Mouse (Mus musculus): ENCODE data around the gene Hemk1. TPM values are rescaled to one million over a fixed set of nuclear protein-coding genes. Genes with fewer than 3 reads are reported as not detected.
A peak's percentile ranks its signal among the peaks of the same experiment; 100 is the strongest.

The Hemk1 gene
- polyA plus RNA-seq, 1 experiment, result 30.2 TPM

DNA sequence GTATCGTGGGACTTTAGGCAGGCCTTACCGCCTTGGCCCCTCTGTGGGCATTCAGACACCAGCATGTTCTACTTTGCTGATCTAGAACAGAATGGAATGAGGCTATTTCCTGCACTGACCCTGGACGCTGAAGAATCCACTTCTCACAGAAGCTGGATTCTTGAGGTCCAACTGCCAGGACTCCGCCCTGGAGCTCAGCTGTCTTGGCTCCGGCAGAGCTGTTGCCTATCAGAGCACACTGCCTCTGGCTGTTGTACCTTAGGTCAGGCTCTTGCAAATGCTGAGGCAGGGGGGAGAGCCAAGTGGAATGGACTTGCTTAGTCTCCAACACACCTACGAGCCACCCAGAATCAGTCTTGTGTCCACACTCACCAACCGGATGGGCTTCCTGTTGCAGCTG is 12.2 kb downstream of the Hemk1 start:
- WGBS, result 76% methylated on average over 7 of the region's 7 CpGs
- TF ChIP-seq CTCF (IDR thresholded peaks at IDR 0.05; ENCODE audit: control insufficient read depth, insufficient read depth, low read length) (no peak), POLR2A (IDR thresholded peaks at IDR 0.05; ENCODE audit: borderline replicate concordance, control insufficient read depth, low read depth, low read length) (no peak)
- Histone ChIP-seq H3K27ac (ENCODE audit: control insufficient read depth, insufficient read depth, low read depth, low read length, poor library complexity) (no peak overlapping the region), H3K4me3 (replicated peaks; ENCODE audit: control insufficient read depth, low read depth, low read length) (no peak overlapping the region), H3K4me1 (ENCODE audit: control insufficient read depth, insufficient read depth, low read length) (no peaks in the 10 kb centered on the region)

GRCm38 (mm10) chr9:107324799-107325561 is 13.2 kb downstream of the Hemk1 start:
- TF ChIP-seq CTCF (IDR thresholded peaks at IDR 0.05; ENCODE audit: control insufficient read depth, insufficient read depth, low read length) (no peak), POLR2A (IDR thresholded peaks at IDR 0.05; ENCODE audit: borderline replicate concordance, control insufficient read depth, low read depth, low read length) (no peak)
- H3K4me3 ChIP-seq (replicated peaks; ENCODE audit: control insufficient read depth, low read depth, low read length), result no peak overlapping the region
- 50% methylated on average over 4 of the region's 4 CpGs for WGBS
- H3K27ac ChIP-seq (ENCODE audit: control insufficient read depth, insufficient read depth, low read depth, low read length, poor library complexity), result no peak overlapping the region
- H3K4me1 ChIP-seq (ENCODE audit: control insufficient read depth, insufficient read depth, low read length), result no peaks in the 10 kb centered on the region

DNA sequence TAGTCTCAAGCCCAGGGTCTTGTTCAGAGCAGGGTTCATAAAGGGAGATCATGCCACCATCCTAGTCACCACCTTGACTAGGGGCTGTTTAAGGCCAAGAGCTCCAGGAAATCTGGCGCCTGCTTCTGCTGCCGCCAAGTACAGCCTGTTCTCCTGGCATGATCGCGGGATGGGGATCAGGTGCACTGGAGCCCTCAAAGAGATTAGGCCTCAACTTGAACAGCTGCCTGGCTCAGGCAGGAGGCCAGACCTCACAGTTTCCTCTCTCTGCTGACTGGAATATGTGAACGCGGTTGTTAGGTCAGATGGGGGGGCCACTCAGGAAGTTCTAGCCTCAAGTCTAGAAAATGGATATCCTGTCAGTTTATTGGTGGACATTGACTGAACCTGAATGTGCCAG is 14.6 kb downstream of the Hemk1 start:
- H3K27ac ChIP-seq (ENCODE audit: control insufficient read depth, insufficient read depth, low read depth, low read length, poor library complexity), result no peak overlapping the region
- H3K4me1 ChIP-seq (ENCODE audit: control insufficient read depth, insufficient read depth, low read length), result no peaks in the 10 kb centered on the region
- H3K4me3 ChIP-seq (replicated peaks; ENCODE audit: control insufficient read depth, low read depth, low read length), result no peak overlapping the region
- TF ChIP-seq CTCF (IDR thresholded peaks at IDR 0.05; ENCODE audit: control insufficient read depth, insufficient read depth, low read length) (no peak), POLR2A (IDR thresholded peaks at IDR 0.05; ENCODE audit: borderline replicate concordance, control insufficient read depth, low read depth, low read length) (no peak)
- WGBS, result 3% methylated on average over 6 of the region's 6 CpGs

GRCm38 (mm10) chr9:107322461-107323050 is 15.6 kb downstream of the Hemk1 start:
- WGBS, result 80% methylated on average over 8 of the region's 8 CpGs

DNA sequence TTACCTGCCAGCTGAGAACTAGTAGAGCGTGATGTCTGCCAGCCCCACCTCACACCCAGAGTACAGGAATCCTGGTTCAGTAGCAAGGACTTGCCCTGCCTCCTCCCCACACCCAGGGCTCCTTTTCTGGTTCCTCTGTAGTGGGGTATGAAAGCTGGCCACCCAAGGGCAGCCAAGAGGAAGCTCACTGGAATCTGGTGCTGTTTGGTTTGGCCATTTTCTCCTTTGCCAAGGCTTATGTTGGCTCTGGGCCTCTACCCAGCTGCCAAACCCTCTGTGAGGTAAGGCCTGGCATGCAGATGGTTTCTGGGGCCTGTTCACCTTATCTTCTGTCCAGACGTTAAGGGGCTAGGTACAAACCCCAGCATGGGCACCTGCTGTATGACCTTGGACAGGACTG is 22.4 kb downstream of the Hemk1 start:
- Histone ChIP-seq H3K4me3 (replicated peaks; ENCODE audit: control insufficient read depth, low read depth, low read length) (no peak overlapping the region), H3K4me1 (ENCODE audit: control insufficient read depth, insufficient read depth, low read length) (peaks cover 7% of the 10 kb centered on the region), H3K27ac (ENCODE audit: control insufficient read depth, insufficient read depth, low read depth, low read length, poor library complexity) (no peak overlapping the region)
- 76% methylated on average over 2 of the region's 2 CpGs for WGBS
- TF ChIP-seq POLR2A (IDR thresholded peaks at IDR 0.05; ENCODE audit: borderline replicate concordance, control insufficient read depth, low read depth, low read length) (no peak), CTCF (IDR thresholded peaks at IDR 0.05; ENCODE audit: control insufficient read depth, insufficient read depth, low read length) (no peak)

More at GRCm38 (mm10) chr9:107322461-107323050, 15.6 kb downstream of the Hemk1 start:
- no peak overlapping the region for H3K4me3 ChIP-seq (replicated peaks; ENCODE audit: control insufficient read depth, low read depth, low read length)
- H3K27ac ChIP-seq (ENCODE audit: control insufficient read depth, insufficient read depth, low read depth, low read length, poor library complexity), result no peak overlapping the region
- H3K4me1 ChIP-seq (ENCODE audit: control insufficient read depth, insufficient read depth, low read length), result no peaks in the 10 kb centered on the region
- TF ChIP-seq POLR2A (IDR thresholded peaks at IDR 0.05; ENCODE audit: borderline replicate concordance, control insufficient read depth, low read depth, low read length), result no peak

DNA sequence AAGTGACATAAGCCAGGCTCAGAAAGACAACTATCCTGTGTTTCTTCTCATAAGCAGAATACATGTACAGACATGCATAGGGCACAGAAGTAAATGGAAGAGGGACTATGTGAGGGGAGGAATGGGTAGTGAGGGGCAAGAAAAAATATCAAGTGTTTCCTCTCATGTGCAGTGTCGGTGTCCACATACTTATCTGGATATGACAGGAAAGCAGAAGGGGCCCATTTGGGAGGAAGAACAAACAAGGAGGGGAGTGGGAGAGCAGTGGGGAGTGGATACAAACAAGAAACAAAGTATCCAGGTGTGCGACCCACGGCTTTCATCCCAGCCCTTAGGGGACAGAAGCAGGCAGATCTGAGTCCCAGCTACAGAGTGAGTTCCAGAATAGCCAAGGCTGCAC is 24.2 kb downstream of the Hemk1 start:
- Histone ChIP-seq H3K4me3 (replicated peaks; ENCODE audit: control insufficient read depth, low read depth, low read length) (no peak overlapping the region), H3K4me1 (ENCODE audit: control insufficient read depth, insufficient read depth, low read length) (peaks cover 7% of the 10 kb centered on the region), H3K27ac (ENCODE audit: control insufficient read depth, insufficient read depth, low read depth, low read length, poor library complexity) (no peak overlapping the region)
- 46% methylated on average over 3 of the region's 3 CpGs for WGBS
- TF ChIP-seq POLR2A (IDR thresholded peaks at IDR 0.05; ENCODE audit: borderline replicate concordance, control insufficient read depth, low read depth, low read length) (no peak), CTCF (IDR thresholded peaks at IDR 0.05; ENCODE audit: control insufficient read depth, insufficient read depth, low read length) (no peak)

DNA sequence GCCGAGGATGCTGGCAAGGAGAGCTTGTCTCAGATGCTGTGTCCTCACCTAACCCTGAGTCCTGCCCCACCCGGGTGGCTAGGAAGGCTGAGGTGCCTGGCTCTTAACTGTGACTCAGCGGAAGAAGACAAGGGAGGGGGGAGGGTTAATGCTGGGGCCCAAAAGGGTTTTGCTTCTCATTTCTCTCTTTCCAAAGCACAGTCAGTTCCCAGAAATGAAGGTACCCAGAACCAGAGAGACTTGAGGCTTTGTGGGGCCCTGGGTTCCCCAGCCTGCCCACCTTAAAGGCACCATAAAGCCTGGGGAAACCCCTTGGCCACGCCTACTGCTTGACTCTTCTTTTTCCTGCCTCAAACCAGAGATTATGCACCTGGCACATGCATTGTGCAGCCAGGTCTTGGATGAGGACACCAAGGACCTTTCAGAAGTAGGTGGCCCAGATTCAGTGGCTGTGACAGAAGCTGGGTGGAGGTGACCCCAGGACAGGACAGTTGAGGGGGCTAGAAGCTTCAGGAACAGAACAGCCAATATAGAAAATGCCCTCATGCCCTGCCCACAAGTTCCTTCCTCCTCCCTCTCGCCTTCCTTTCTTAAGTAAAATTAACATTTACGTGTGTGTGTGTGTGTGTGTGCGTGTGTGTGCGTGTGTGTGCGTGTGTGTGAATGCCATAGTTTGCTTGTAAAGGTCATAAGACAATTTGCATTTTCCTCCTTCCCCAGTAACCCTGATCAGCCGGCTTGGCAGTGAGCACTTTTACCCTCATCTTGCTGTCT is 25.2 kb downstream of the Hemk1 start:
- Histone ChIP-seq H3K4me3 (replicated peaks; ENCODE audit: control insufficient read depth, low read depth, low read length) (peak overlapping the region; percentile 35), H3K4me1 (ENCODE audit: control insufficient read depth, insufficient read depth, low read length) (peaks cover 8% of the 10 kb centered on the region), H3K27ac (ENCODE audit: control insufficient read depth, insufficient read depth, low read depth, low read length, poor library complexity) (peak overlapping the region; percentile 93)
- 2% methylated on average over 10 of the region's 10 CpGs for WGBS
- 0 out of 2 replicates have a peak, but pooled peaks have one; percentile 25 for TF ChIP-seq POLR2A (IDR thresholded peaks at IDR 0.05; ENCODE audit: borderline replicate concordance, control insufficient read depth, low read depth, low read length)
- no peak for TF ChIP-seq CTCF (IDR thresholded peaks at IDR 0.05; ENCODE audit: control insufficient read depth, insufficient read depth, low read length)

- no peak for TF ChIP-seq POLR2A (IDR thresholded peaks at IDR 0.05; ENCODE audit: borderline replicate concordance, control insufficient read depth, low read depth, low read length)
- TF ChIP-seq CTCF (IDR thresholded peaks at IDR 0.05; ENCODE audit: control insufficient read depth, insufficient read depth, low read length), result no peak
- Histone ChIP-seq H3K4me1 (ENCODE audit: control insufficient read depth, insufficient read depth, low read length) (peaks cover 17% of the 10 kb centered on the region), H3K27ac (ENCODE audit: control insufficient read depth, insufficient read depth, low read depth, low read length, poor library complexity) (no peak overlapping the region), H3K4me3 (replicated peaks; ENCODE audit: control insufficient read depth, low read depth, low read length) (no peak overlapping the region)
- 71% methylated on average over 5 of the region's 5 CpGs for WGBS
Observed at GRCm38 (mm10) chr9:107309600-107309999, 28.6 kb downstream of the Hemk1 start.

Data from bone marrow, adult 2 months (tissue).